Mouse (Mus musculus): ENCODE data around the gene Hspa4l. TPM values are rescaled to one million over a fixed set of nuclear protein-coding genes. Genes with fewer than 3 reads are reported as not detected.

Gene Hspa4l
- polyA plus RNA-seq (2014; fragmentation: Nextera tagmentation; extraction: Ambion mirVana), result 68.3 and 77.0 TPM in 2 replicates

DNA sequence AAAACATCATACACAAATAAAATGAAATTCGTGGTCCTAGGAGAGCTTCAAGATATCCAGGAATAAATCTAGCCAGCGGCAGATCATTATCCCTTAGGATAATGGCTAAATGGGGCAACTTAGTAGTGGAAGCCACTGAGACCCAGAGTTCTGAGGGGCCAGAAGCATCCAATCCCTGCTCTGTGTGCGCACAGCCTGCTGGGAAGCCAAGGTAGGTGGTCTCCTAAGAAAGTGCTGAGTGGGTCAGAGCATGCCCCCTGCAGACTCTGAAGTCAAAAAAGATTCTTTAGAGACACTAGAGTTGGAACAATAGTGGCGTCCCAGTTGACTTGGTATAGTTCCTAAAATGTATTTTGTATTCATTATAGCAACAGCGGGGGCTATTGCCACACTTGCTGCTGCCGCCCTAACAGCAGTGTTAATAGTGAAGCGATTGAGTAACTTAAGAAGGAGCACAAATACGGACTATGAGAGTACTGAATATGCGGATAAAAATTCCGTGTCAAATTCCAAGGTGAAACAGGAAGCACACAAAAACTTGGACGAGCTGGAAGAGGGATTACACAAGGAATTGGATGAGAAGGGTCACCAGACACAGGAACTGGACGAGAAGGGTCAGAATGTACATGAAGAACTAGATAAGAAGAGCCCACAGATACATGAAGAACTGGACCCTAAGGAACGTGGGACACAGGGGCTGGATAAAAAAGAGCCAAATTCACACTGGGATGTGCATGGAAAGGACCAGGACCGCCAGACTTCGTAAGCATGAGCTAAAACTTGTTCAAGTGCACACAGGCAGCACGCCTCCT, at the start of gene Hspa4l:
Gene Hspa4l (plus strand): TSS at position 472 of the 812 bp plus-strand sequence.
- ATAC-seq (ENCODE audit: low FRiP score), result no peak
- H3K9me3 ChIP-seq (ENCODE audit: control insufficient read depth, low read length), result no peaks in the 10 kb centered on the region
- peak; percentile 96 for DNase-seq (ENCODE audit: low spot score, missing footprints)
- H3K4me2 ChIP-seq, result peak within 1 kb of the TSS; percentile 92
- H3K4me1 ChIP-seq (ENCODE audit: control insufficient read depth, insufficient read depth, low read length), result peaks cover 6% of the 10 kb centered on the region; the same call in 1 of the 2 replicates
- H3K27me3 ChIP-seq (ENCODE audit: control insufficient read depth, insufficient read depth, low read length), result no peaks in the 10 kb centered on the region
- 16% methylated on average over 16 of the region's 16 CpGs for WGBS
- peak within 1 kb of the TSS; percentile 79 for H3K4me3 ChIP-seq (ENCODE audit: low read depth, low read length)
- H3K9ac ChIP-seq (ENCODE audit: low read length), result peak within 1 kb of the TSS; percentile 75
- H3K27ac ChIP-seq (ENCODE audit: low read depth, low read length), result peak within 1 kb of the TSS; percentile 89
- H3K36me3 ChIP-seq (ENCODE audit: control insufficient read depth, insufficient read depth, low read length), result no peaks in the 10 kb centered on the region

DNA sequence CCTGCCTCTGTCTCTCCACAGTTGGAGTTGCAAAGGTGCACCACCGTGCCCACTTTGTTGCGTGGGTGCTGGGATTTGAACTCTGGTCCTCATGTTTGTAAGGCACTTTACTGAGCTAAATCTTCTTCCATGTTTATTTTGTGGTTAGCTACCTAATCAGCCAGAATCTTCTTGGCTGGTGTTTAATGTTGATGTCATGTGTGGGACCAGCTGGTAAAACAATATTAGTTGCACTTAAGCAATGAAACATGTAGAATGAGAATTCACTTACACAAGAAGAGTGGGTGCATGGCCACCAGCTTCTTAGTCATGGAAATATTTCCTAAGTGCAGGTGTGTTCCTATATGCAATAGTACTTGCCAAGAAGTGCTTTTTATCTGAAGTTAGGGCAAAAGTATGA, 49.1 kb upstream of the Hspa4l start:
- no peak overlapping the region for H3K27ac ChIP-seq (ENCODE audit: low read depth, low read length)
- H3K4me3 ChIP-seq (ENCODE audit: low read depth, low read length), result no peak overlapping the region
- DNase-seq (ENCODE audit: low spot score, missing footprints) (no peak), ATAC-seq (ENCODE audit: low FRiP score) (no peak)
- H3K36me3 ChIP-seq (ENCODE audit: control insufficient read depth, insufficient read depth, low read length), result no peaks in the 10 kb centered on the region; the same call in 1 of the 2 replicates
- no peaks in the 10 kb centered on the region for H3K9me3 ChIP-seq (ENCODE audit: control insufficient read depth, low read length)
- no peak overlapping the region for H3K9ac ChIP-seq (ENCODE audit: low read length)
- H3K4me1 ChIP-seq (ENCODE audit: control insufficient read depth, insufficient read depth, low read length), result 0 out of 2 replicates have a peak, but pooled peaks cover 3% of the 10 kb centered on the region
- no peaks in the 10 kb centered on the region for H3K27me3 ChIP-seq (ENCODE audit: control insufficient read depth, insufficient read depth, low read length)
- 91% methylated on average over 2 of the region's 2 CpGs for WGBS
- no peak overlapping the region for H3K4me2 ChIP-seq

DNA sequence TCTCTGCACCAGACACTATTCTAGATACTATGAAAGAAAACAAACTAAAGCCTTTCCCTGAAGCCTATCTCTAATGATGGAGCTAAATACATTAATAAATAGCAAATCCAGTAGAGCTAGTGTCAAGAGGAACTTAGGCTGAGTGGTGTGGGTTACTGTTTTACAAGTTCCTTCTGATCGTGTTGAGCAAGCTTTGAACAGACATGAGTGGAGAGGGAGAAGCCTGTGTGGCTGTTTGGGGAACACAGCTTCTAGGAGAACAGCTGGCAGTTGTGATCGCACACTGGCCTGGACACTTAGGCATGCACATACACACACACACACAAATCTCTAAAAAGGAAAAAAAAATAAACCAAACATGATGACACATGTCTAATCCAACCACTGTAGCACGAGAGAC, 45.5 kb upstream of the Hspa4l start:
- Histone ChIP-seq H3K27ac (ENCODE audit: low read depth, low read length) (no peak overlapping the region), H3K27me3 (ENCODE audit: control insufficient read depth, insufficient read depth, low read length) (no peaks in the 10 kb centered on the region), H3K4me3 (ENCODE audit: low read depth, low read length) (no peak overlapping the region), H3K9ac (ENCODE audit: low read length) (no peak overlapping the region), H3K9me3 (ENCODE audit: control insufficient read depth, low read length) (no peaks in the 10 kb centered on the region), H3K36me3 (ENCODE audit: control insufficient read depth, insufficient read depth, low read length) (no peaks in the 10 kb centered on the region; the same call in 1 of the 2 replicates), H3K4me2 (no peak overlapping the region), H3K4me1 (ENCODE audit: control insufficient read depth, insufficient read depth, low read length) (no peaks in the 10 kb centered on the region)
- ATAC-seq (ENCODE audit: low FRiP score) (no peak), DNase-seq (ENCODE audit: low spot score, missing footprints) (no peak)
- 88% methylated on average over 3 of the region's 3 CpGs for WGBS

DNA sequence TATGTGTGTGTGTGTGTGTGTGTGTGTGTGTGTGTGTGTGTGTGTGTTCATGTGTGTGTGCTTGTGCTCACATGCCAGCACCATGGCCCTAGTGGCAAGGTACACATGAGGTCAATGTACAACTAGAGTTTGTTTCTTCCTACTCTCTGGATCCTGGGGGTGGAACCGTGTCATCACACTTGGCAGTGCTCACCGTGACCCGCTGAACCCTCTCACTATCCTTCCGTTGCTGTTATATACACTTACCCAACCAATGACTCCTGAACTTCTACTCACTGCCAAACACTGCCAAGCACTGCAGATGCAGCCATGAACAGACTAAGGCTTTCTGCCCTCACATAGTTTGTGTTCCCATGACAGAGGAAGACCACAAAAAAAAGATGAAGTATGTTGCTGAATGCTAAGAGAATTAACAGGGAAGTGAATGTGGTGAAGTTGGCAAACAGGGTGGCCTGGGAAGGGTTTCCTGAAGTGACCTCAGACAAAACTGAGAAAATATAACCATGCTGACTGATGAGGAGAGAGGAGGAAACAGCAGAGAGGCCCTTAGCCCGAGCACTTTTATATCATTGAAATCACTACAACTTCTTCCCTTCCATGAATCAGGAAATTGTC, 39.4 kb upstream of the Hspa4l start:
- Histone ChIP-seq H3K4me3 (ENCODE audit: low read depth, low read length) (no peak overlapping the region), H3K27ac (ENCODE audit: low read depth, low read length) (no peak overlapping the region), H3K4me2 (no peak overlapping the region), H3K9ac (ENCODE audit: low read length) (no peak overlapping the region), H3K9me3 (ENCODE audit: control insufficient read depth, low read length) (no peaks in the 10 kb centered on the region), H3K36me3 (ENCODE audit: control insufficient read depth, insufficient read depth, low read length) (no peaks in the 10 kb centered on the region; the same call in 1 of the 2 replicates), H3K27me3 (ENCODE audit: control insufficient read depth, insufficient read depth, low read length) (no peaks in the 10 kb centered on the region), H3K4me1 (ENCODE audit: control insufficient read depth, insufficient read depth, low read length) (no peaks in the 10 kb centered on the region)
- DNase-seq (ENCODE audit: low spot score, missing footprints) (no peak), ATAC-seq (ENCODE audit: low FRiP score) (no peak)
- 90% methylated on average over 5 of the region's 5 CpGs for WGBS

DNA sequence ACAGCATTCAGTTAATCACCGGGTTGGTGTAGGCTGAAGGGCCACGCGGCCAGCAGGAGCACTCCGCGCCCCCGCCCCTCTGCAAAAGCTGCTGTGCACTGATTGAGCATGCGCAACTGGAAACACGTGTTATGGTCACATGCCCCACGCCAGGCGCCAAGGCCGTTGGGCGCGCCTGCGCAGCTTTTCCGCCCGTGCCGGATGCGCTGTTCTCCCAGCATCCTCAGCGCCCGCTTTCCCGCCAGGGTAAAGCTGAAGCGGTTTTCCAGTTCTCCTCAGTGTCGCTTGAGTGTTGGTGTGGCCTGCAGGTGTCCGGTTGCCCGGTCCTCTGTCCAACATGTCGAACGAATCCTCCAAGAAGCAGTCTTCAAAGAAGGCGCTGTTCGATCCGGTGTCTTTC, 35.6 kb upstream of the Hspa4l start, which contains the start of gene Slc25a31:
Gene Slc25a31 (plus strand): TSS at position 201 of the 400 bp plus-strand sequence.
- DNase-seq (ENCODE audit: low spot score, missing footprints), result no peak
- H3K4me3 ChIP-seq (ENCODE audit: low read depth, low read length), result no peak within 1 kb of the TSS
- H3K4me1 ChIP-seq (ENCODE audit: control insufficient read depth, insufficient read depth, low read length), result no peaks in the 10 kb centered on the region
- H3K36me3 ChIP-seq (ENCODE audit: control insufficient read depth, insufficient read depth, low read length), result no peaks in the 10 kb centered on the region
- ATAC-seq (ENCODE audit: low FRiP score), result no peak
- 91% methylated on average over 30 of the region's 30 CpGs for WGBS
- no peak within 1 kb of the TSS for H3K27ac ChIP-seq (ENCODE audit: low read depth, low read length)
- H3K4me2 ChIP-seq, result no peak within 1 kb of the TSS
- H3K9me3 ChIP-seq (ENCODE audit: control insufficient read depth, low read length), result no peaks in the 10 kb centered on the region
- no peaks in the 10 kb centered on the region for H3K27me3 ChIP-seq (ENCODE audit: control insufficient read depth, insufficient read depth, low read length)
- no peak within 1 kb of the TSS for H3K9ac ChIP-seq (ENCODE audit: low read length)

DNA sequence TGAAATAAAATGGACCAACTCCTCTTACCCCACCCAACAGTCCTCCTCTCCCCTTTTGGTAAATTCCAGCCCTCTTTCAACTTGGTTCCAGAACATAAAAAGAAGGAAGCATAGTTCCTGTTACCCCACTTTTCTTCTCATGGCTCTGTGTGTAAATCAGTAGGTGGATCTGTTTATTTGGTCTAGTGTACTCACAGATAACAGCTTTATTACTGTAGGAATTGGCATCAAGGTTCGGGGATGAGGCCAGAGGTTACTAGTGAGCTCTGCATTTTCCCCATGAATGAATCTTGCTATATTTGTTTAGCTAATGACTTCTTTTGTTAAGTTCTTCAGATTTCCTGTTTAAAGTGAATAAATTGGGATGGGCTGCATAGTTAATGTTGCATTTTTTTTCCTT, 28.2 kb upstream of the Hspa4l start:
- Histone ChIP-seq H3K4me2 (no peak overlapping the region), H3K9me3 (ENCODE audit: control insufficient read depth, low read length) (no peaks in the 10 kb centered on the region), H3K4me1 (ENCODE audit: control insufficient read depth, insufficient read depth, low read length) (no peaks in the 10 kb centered on the region), H3K27me3 (ENCODE audit: control insufficient read depth, insufficient read depth, low read length) (no peaks in the 10 kb centered on the region), H3K27ac (ENCODE audit: low read depth, low read length) (no peak overlapping the region), H3K9ac (ENCODE audit: low read length) (no peak overlapping the region), H3K4me3 (ENCODE audit: low read depth, low read length) (no peak overlapping the region), H3K36me3 (ENCODE audit: control insufficient read depth, insufficient read depth, low read length) (no peaks in the 10 kb centered on the region)
- WGBS, result 67% methylated on average over 1 of the region's 1 CpGs
- DNase-seq (ENCODE audit: low spot score, missing footprints) (no peak), ATAC-seq (ENCODE audit: low FRiP score) (no peak)

DNA sequence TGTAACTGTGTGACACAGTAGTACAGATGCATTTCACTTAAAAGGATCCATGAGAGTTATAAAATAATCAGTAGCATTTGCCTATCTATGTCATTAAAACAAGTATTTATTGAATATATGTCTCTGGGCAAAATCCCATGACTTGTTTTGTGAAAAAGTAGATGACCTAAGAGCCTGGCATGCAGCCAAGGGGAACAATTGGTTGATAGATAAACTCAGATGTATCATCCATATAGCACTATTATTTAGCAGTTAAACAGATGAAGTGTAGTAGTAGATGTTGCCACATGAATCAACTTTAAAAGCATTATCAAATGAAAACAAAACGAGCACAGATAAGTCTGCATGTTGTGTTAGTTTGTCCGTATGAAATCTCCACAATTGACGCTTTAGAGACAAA, 25.3 kb upstream of the Hspa4l start:
- Histone ChIP-seq H3K9me3 (ENCODE audit: control insufficient read depth, low read length) (no peaks in the 10 kb centered on the region), H3K27ac (ENCODE audit: low read depth, low read length) (no peak overlapping the region), H3K27me3 (ENCODE audit: control insufficient read depth, insufficient read depth, low read length) (no peaks in the 10 kb centered on the region), H3K4me1 (ENCODE audit: control insufficient read depth, insufficient read depth, low read length) (no peaks in the 10 kb centered on the region), H3K4me2 (no peak overlapping the region), H3K36me3 (ENCODE audit: control insufficient read depth, insufficient read depth, low read length) (no peaks in the 10 kb centered on the region), H3K9ac (ENCODE audit: low read length) (no peak overlapping the region), H3K4me3 (ENCODE audit: low read depth, low read length) (no peak overlapping the region)
- ATAC-seq (ENCODE audit: low FRiP score) (no peak), DNase-seq (ENCODE audit: low spot score, missing footprints) (no peak)
- WGBS, result 92% methylated on average over 3 of the region's 3 CpGs

DNA sequence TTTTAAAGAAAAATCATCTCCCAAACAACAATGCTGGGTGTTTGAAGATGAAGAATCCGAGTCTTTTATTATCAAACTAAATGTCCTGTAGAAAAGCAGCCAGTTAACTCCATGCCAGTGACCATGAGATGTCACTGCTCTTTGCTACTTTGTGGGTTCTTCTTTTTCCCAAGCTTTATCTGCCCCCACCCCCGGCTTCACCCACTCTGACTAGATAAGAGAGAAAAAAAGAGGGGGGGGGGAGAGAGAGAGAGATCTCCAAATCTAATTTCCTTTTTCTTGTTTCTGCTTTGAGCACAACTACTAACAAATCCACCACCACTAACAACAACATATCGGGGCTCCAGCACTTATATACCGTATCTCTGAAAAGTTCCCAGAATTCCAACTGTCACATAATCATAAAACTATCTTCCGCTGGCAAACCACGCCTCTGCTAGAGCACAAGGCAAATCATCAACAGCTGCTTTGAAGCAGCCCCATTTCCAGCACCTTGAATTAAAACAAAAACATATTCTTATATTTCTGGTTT, 5.8 kb upstream of the Hspa4l start:
- no peaks in the 10 kb centered on the region for H3K36me3 ChIP-seq (ENCODE audit: control insufficient read depth, insufficient read depth, low read length)
- no peak overlapping the region for H3K4me3 ChIP-seq (ENCODE audit: low read depth, low read length)
- H3K27ac ChIP-seq (ENCODE audit: low read depth, low read length), result no peak overlapping the region
- ATAC-seq (ENCODE audit: low FRiP score) (no peak), DNase-seq (ENCODE audit: low spot score, missing footprints) (no peak)
- 83% methylated on average over 6 of the region's 6 CpGs for WGBS
- H3K9ac ChIP-seq (ENCODE audit: low read length), result no peak overlapping the region
- H3K9me3 ChIP-seq (ENCODE audit: control insufficient read depth, low read length), result no peaks in the 10 kb centered on the region
- H3K4me2 ChIP-seq, result no peak overlapping the region
- H3K4me1 ChIP-seq (ENCODE audit: control insufficient read depth, insufficient read depth, low read length), result no peaks in the 10 kb centered on the region
- H3K27me3 ChIP-seq (ENCODE audit: control insufficient read depth, insufficient read depth, low read length), result no peaks in the 10 kb centered on the region

All from midbrain, embryonic 11.5 days (tissue).